Mouse (Mus musculus) c-Kit-positive CD71-negative TER-119-negative erythroid progenitor cells, embryonic 14.5 days (primary cell): ENCODE data around the gene Pinlyp.

Experiments
- DNase-seq: peaks from one replicate; pipeline ENCODE4 v3.0.0-alpha.2; 2013; ENCODE audit warnings: low read depth

The Pinlyp gene

GRCm38 (mm10) chr7:24563191-24563836 is 17.4 kb upstream of the Pinlyp start:
- no peak for DNase-seq

GRCm38 (mm10) chr7:24561450-24561849 is 15.5 kb upstream of the Pinlyp start:
- no peak for DNase-seq

GRCm38 (mm10) chr7:24555786-24556185 is 9.9 kb upstream of the Pinlyp start:
- no peak for DNase-seq

GRCm38 (mm10) chr7:24551985-24552759 is 6.3 kb upstream of the Pinlyp start:
- no peak for DNase-seq

GRCm38 (mm10) chr7:24547534-24548036 is 1.7 kb upstream of the Pinlyp start:
- DNase-seq: no peak

- DNase-seq: peak; percentile 99
Measured at GRCm38 (mm10) chr7:24546634-24547389, 894 bp upstream of the Pinlyp start.

GRCm38 (mm10) chr7:24544506-24544905 is 1.4 kb downstream of the Pinlyp start:
- no peak for DNase-seq

GRCm38 (mm10) chr7:24539686-24540085 is 6.2 kb downstream of the Pinlyp start:
- no peak for DNase-seq

GRCm38 (mm10) chr7:24538701-24539100 is 7.2 kb downstream of the Pinlyp start:
- DNase-seq: no peak

- DNase-seq: no peak
Measured at GRCm38 (mm10) chr7:24538154-24538553, 7.8 kb downstream of the Pinlyp start.

- DNase-seq: no peak
Measured at GRCm38 (mm10) chr7:24537591-24537990, 8.3 kb downstream of the Pinlyp start.

- no peak for DNase-seq
Measured at GRCm38 (mm10) chr7:24537081-24537480, 8.8 kb downstream of the Pinlyp start.

GRCm38 (mm10) chr7:24534301-24534700 is 11.6 kb downstream of the Pinlyp start:
- DNase-seq: no peak

GRCm38 (mm10) chr7:24533806-24534205 is 12.1 kb downstream of the Pinlyp start:
- DNase-seq: no peak

GRCm38 (mm10) chr7:24533031-24533571 is 12.8 kb downstream of the Pinlyp start:
- DNase-seq: no peak

- DNase-seq: peak; percentile 49
Measured at GRCm38 (mm10) chr7:24531211-24531971, 14.5 kb downstream of the Pinlyp start.

- peak; percentile 100 for DNase-seq
Measured at GRCm38 (mm10) chr7:24530062-24530931, 15.6 kb downstream of the Pinlyp start, which contains the start of gene Irgq. Irgq (plus strand) TSS chr7:24530689.

GRCm38 (mm10) chr7:24529580-24529979 is 16.3 kb downstream of the Pinlyp start:
- no peak for DNase-seq

GRCm38 (mm10) chr7:24528861-24529260 is 17.1 kb downstream of the Pinlyp start:
- DNase-seq: no peak

GRCm38 (mm10) chr7:24525686-24526420 is 20.1 kb downstream of the Pinlyp start:
- no peak for DNase-seq
